Mouse (Mus musculus): Measurements from ENCODE around the gene Cnr2.
A peak's percentile ranks its signal among the peaks of the same experiment; 100 is the strongest.

The Cnr2 gene

DNA sequence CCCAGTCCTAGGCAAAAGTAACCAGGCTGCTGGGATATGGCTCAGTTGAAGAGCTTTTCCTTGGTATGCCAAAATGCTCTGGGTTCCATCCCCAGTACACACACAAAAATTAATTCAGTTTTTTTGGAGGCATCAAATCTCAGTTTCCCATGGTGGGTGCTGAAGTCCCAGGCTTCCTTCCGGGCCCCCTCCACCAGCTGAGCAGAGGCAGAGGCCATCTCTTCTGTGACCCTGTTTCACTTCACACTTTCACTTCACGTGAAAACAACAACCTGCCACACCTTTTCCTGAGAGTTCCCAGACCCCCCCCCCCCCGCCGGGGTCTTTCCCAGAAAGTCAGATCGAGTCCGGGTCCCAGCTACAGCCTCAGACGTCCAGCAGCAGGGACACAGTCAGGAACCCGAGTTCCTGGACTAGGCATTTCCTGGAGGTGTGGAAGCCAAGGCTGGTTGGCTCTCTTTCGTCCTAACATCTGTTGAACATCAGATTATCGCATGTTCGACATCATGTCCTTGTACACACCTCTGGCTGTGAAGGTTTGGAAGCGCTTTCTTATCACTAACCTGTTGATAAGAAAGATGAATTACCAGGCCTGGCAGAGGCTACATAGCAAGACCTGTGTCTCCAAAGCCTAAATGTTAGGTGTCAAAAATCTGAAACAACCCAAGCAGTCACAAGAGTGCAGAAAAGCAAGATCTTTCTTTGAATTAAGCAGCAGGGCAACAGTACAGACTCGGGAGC, 14.3 kb downstream of the Cnr2 start:
- no peak for DNase-seq

GRCm38 (mm10) chr4:135911531-135911930, 16.3 kb downstream of the Cnr2 start:
- no peak for DNase-seq

- no peak for DNase-seq
Measured at GRCm38 (mm10) chr4:135912164-135912563, 17.0 kb downstream of the Cnr2 start.

GRCm38 (mm10) chr4:135912835-135913234, 17.6 kb downstream of the Cnr2 start:
- no peak for DNase-seq

DNA sequence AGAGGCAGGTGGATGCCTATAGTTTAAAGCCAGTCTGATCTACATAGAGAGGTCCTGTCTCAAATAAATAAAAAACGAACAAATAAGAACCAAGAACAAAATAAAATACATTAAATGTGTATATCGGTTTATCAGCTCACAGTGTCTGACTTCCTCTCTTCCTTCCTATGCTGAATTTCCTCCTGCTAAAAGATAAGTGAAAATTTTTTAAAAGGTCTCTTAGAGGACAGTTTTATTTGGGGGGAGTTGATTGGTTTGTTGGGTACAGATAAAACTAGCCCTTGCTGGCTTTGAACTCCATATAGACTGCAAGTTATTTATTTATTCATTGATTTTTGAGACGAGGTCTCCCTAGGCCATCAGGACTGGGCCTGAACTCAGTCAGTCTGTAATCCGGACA, 18.2 kb downstream of the Cnr2 start:
- DNase-seq, result no peak

GRCm38 (mm10) chr4:135918635-135919279, 23.6 kb downstream of the Cnr2 start:
- no peak for DNase-seq

- no peak for DNase-seq
Measured at GRCm38 (mm10) chr4:135919280-135919639, 24.1 kb downstream of the Cnr2 start.

DNA sequence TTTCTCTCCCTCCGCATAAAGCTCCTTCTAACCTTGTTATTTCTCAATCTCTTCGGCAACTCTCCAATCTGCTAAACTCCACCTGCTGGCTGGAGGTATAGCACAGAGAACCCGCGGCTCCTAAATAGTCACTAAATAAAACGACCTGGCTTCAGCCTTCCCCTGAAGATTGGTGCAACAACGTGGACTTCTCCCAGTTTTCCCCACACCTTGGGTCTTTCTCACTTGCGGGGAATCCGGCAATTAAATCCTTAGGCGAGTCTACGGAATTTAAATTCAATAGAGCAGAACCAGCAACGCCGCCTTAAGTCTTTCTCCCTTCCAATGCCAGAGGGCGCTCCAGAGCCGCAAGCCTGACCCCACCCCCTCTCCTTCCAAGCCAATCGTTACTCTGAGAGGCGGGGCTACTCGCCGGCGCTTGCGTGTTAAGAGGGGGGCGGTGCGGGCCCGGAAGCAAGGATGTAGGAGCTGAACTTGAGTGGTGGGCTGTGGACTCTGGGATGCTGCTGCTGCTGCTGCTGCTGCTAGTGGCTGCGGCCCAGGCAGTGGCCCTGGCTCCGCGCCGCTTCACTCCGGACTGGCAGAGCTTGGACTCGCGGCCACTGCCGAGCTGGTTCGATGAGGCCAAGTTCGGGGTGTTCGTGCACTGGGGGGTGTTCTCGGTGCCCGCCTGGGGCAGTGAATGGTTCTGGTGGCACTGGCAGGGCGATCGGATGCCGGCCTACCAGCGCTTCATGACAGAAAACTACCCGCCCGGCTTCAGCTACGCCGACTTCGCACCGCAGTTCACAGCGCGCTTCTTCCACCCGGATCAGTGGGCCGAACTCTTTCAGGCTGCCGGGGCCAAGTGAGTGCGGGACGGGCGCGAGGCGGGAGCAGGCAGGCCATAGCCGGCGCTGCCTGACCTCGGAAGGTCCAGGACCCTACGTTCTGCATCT, 25.4 kb downstream of the Cnr2 start, which contains the start of gene Fuca1:
Gene Fuca1, plus strand, starts transcription at position 432 of the 938 bp plus-strand sequence.
- peak; percentile 98 for DNase-seq

DNA sequence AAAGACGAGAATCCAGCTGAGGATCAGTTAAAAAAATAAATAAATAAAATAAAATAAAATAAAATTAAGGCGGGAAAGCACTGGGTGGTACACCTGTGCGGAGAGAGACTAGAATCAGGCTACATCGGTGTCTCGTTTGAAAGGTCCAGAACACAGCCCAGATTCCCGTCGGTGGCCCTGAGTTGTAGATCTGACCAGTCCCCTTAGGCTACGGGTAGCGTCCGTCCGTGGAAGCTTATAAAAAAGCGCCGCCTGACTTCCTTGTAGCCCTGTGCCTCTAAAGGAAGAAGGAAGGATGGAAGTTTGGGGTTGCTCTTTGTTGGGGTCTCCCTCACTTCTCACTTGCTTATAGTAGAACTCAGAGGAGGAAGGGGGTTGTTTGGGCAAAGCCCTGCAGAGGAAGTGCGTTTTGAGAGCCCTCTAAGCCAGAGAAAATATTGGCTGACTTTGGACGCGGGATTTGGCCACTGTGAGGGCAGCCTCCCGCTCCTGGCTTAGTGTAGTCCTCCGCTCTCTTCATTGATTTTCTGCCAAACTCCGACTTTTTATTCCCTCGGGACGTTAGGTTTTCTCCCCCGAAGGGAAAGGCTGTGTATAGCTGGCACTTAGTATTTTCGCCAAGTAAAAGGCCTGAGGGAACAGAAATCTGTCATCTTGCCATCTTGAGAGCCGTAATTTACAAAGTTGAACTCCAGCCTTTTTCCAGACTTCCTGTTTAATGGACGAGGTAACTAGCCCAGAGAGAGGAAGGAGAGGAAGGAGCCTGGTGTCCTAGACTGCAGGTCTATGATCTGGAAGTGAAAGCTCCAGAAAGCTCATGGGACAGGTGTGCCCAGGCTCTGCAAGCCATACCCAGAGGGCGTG, 26.3 kb downstream of the Cnr2 start:
- DNase-seq, result peak; percentile 25

DNA sequence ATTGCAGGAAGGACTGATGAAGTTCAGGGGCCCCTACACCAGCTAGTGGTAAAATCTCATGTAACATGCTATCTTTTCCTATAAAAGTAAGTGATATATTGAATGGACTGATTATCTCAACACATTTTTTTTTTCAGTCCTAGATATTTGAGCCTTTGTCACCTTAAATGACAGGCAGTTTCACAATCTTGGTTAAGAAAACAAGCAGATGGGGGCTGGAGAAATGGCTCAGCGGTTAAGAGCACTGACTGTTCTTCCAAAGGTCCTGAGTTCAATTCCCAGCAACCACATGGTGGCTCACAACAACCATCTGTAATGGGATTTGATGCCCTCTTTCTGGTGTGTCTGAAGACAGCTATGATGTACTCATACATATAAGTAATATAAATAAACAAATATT, 27.0 kb downstream of the Cnr2 start:
- DNase-seq, result no peak

GRCm38 (mm10) chr4:135924418-135924817, 29.2 kb downstream of the Cnr2 start:
- no peak for DNase-seq

GRCm38 (mm10) chr4:135925341-135925740, 30.1 kb downstream of the Cnr2 start:
- DNase-seq, result no peak

- no peak for DNase-seq
Measured at GRCm38 (mm10) chr4:135926195-135926808, 31.1 kb downstream of the Cnr2 start.

DNA sequence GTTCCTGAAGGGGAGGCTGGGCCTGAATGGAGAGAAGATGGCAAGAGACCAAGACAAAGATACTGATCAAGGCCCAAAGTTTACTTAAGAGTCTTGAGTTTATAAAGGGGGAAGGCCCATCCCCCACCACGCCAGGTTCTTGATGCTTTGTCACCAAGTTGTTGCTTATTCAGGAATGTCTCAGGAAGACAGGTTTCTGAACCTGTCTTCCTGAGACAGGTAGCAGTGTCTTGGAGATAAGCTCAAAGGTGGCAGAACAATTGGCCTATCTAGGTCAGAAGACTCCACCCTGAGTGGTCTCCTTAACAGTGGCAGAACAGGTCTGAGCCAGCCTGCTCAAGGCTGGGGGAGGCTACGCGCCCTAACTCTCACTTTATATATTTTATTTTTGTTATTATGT, 31.7 kb downstream of the Cnr2 start:
- DNase-seq, result no peak

- DNase-seq, result no peak
Measured at GRCm38 (mm10) chr4:135928376-135928775, 33.2 kb downstream of the Cnr2 start.

GRCm38 (mm10) chr4:135929405-135929804, 34.2 kb downstream of the Cnr2 start:
- no peak for DNase-seq

GRCm38 (mm10) chr4:135929828-135930227, 34.6 kb downstream of the Cnr2 start:
- no peak for DNase-seq

- DNase-seq, result no peak
Measured at GRCm38 (mm10) chr4:135930239-135930638, 35.0 kb downstream of the Cnr2 start.

DNA sequence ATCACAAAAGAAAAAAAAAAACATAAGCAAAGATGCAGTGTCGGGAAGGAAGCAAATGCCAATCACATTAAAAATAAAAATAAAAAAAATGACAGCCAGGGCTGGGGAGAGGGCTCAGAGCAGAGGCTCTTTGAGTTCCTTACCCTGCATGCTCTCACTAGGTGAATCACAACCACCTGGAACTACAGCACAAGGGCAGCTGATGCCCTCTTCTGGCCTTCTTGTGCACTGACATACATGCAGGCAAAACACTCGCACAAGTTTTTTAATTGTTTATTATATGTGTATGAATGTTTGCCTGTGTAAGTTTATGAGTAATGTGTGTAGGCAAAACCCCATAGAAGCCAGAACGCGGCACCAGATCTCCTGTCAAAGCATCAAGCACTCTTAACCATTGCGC, 36.6 kb downstream of the Cnr2 start:
- peak; percentile 48 for DNase-seq

- DNase-seq, result no peak
Measured at GRCm38 (mm10) chr4:135934708-135935500, 39.7 kb downstream of the Cnr2 start.

- no peak for DNase-seq
Measured at GRCm38 (mm10) chr4:135935502-135935901, 40.3 kb downstream of the Cnr2 start.
